Mouse (Mus musculus): ENCODE results near the gene Hoxa2. TPM values are rescaled to one million over a fixed set of nuclear protein-coding genes. Genes with fewer than 3 reads are reported as not detected.

Gene Hoxa2
- polyA plus RNA-seq, 1 experiment from 2014 or later, result 0.98 TPM

GRCm38 (mm10) chr6:52207684-52207976, 43.0 kb upstream of the Hoxa2 start:
- H3K4me2 ChIP-seq, result no peak overlapping the region
- H3K4me1 ChIP-seq (replicated peaks), result peaks cover 26% of the 10 kb centered on the region
- H3K27me3 ChIP-seq (replicated peaks), result peaks cover 98% of the 10 kb centered on the region
- H3K36me3 ChIP-seq, result no peaks in the 10 kb centered on the region
- no peak overlapping the region for H3K9ac ChIP-seq
- H3K4me3 ChIP-seq, result no peak overlapping the region
- no peak overlapping the region for H3K27ac ChIP-seq (ENCODE audit: poor library complexity, severe bottlenecking)
- ATAC-seq (ENCODE audit: insufficient number of reproducible peaks, low FRiP score), result no peak
- no peaks in the 10 kb centered on the region for H3K9me3 ChIP-seq (replicated peaks)

GRCm38 (mm10) chr6:52206882-52207683, 42.5 kb upstream of the Hoxa2 start:
- no peak overlapping the region for H3K4me2 ChIP-seq
- no peak overlapping the region for H3K9ac ChIP-seq
- H3K27me3 ChIP-seq (replicated peaks), result peaks cover 97% of the 10 kb centered on the region
- H3K4me3 ChIP-seq, result no peak overlapping the region
- no peaks in the 10 kb centered on the region for H3K9me3 ChIP-seq (replicated peaks)
- no peak overlapping the region for H3K27ac ChIP-seq (ENCODE audit: poor library complexity, severe bottlenecking)
- no peaks in the 10 kb centered on the region for H3K36me3 ChIP-seq
- ATAC-seq (ENCODE audit: insufficient number of reproducible peaks, low FRiP score), result no peak
- peaks cover 24% of the 10 kb centered on the region for H3K4me1 ChIP-seq (replicated peaks)
- WGBS, result 4% methylated on average over 4 of the region's 4 CpGs

- peaks cover 24% of the 10 kb centered on the region for H3K4me1 ChIP-seq (replicated peaks)
- H3K27ac ChIP-seq (ENCODE audit: poor library complexity, severe bottlenecking), result no peak overlapping the region
- no peak for ATAC-seq (ENCODE audit: insufficient number of reproducible peaks, low FRiP score)
- H3K4me3 ChIP-seq, result no peak overlapping the region
- H3K27me3 ChIP-seq (replicated peaks), result peaks cover 96% of the 10 kb centered on the region
- no peak overlapping the region for H3K9ac ChIP-seq
- H3K4me2 ChIP-seq, result no peak overlapping the region
- no peaks in the 10 kb centered on the region for H3K9me3 ChIP-seq (replicated peaks)
- WGBS, result 2% methylated on average over 55 of the region's 55 CpGs
- H3K36me3 ChIP-seq, result no peaks in the 10 kb centered on the region
Measured at GRCm38 (mm10) chr6:52205638-52206621, 41.3 kb upstream of the Hoxa2 start.

- H3K27ac ChIP-seq (ENCODE audit: poor library complexity, severe bottlenecking), result no peak overlapping the region
- H3K9ac ChIP-seq, result no peak overlapping the region
- H3K4me3 ChIP-seq, result no peak overlapping the region
Measured at GRCm38 (mm10) chr6:52205221-52205620, 40.6 kb upstream of the Hoxa2 start.

GRCm38 (mm10) chr6:52204050-52204752, 39.6 kb upstream of the Hoxa2 start, which contains the start of gene Hoxa5:
Hoxa5 (minus strand) TSS chr6:52204587.
- Histone ChIP-seq H3K9ac (peak within 1 kb of the TSS; percentile 32; the same call in 1 of the 2 replicates), H3K27ac (ENCODE audit: poor library complexity, severe bottlenecking) (no peak within 1 kb of the TSS), H3K9me3 (replicated peaks) (no peaks in the 10 kb centered on the region), H3K4me3 (peak within 1 kb of the TSS; percentile 46), H3K27me3 (replicated peaks) (peaks cover 98% of the 10 kb centered on the region), H3K36me3 (no peaks in the 10 kb centered on the region), H3K4me1 (replicated peaks) (peaks cover 24% of the 10 kb centered on the region), H3K4me2 (peak within 1 kb of the TSS; percentile 66)
- ATAC-seq (ENCODE audit: insufficient number of reproducible peaks, low FRiP score), result no peak
- WGBS, result under 1% methylated on average over 65 of the region's 65 CpGs

More at GRCm38 (mm10) chr6:52205221-52205620, 40.6 kb upstream of the Hoxa2 start:
- Histone ChIP-seq H3K9me3 (replicated peaks) (no peaks in the 10 kb centered on the region), H3K4me1 (replicated peaks) (peaks cover 24% of the 10 kb centered on the region), H3K27me3 (replicated peaks) (peaks cover 97% of the 10 kb centered on the region), H3K36me3 (no peaks in the 10 kb centered on the region), H3K4me2 (no peak overlapping the region)
- no peak for ATAC-seq (ENCODE audit: insufficient number of reproducible peaks, low FRiP score)
- 3% methylated on average over 14 of the region's 14 CpGs for WGBS

- Histone ChIP-seq H3K4me3 (peak overlapping the region; percentile 46), H3K9ac (peak overlapping the region; percentile 32; the same call in 1 of the 2 replicates), H3K4me2 (peak overlapping the region; percentile 66), H3K9me3 (replicated peaks) (no peaks in the 10 kb centered on the region), H3K27me3 (replicated peaks) (peaks cover 96% of the 10 kb centered on the region), H3K4me1 (replicated peaks) (peaks cover 21% of the 10 kb centered on the region), H3K27ac (ENCODE audit: poor library complexity, severe bottlenecking) (no peak overlapping the region), H3K36me3 (no peaks in the 10 kb centered on the region)
- no peak for ATAC-seq (ENCODE audit: insufficient number of reproducible peaks, low FRiP score)
- WGBS, result under 1% methylated on average over 43 of the region's 46 CpGs
Measured at GRCm38 (mm10) chr6:52203371-52204049, 38.9 kb upstream of the Hoxa2 start.

- Histone ChIP-seq H3K9ac (no peak overlapping the region), H3K4me3 (peak overlapping the region; percentile 46), H3K9me3 (replicated peaks) (no peaks in the 10 kb centered on the region), H3K4me1 (replicated peaks) (peaks cover 16% of the 10 kb centered on the region), H3K27ac (ENCODE audit: poor library complexity, severe bottlenecking) (no peak overlapping the region), H3K36me3 (no peaks in the 10 kb centered on the region), H3K4me2 (peak overlapping the region; percentile 66), H3K27me3 (replicated peaks) (peaks cover 96% of the 10 kb centered on the region)
- under 1% methylated on average over 10 of the region's 10 CpGs for WGBS
- no peak for ATAC-seq (ENCODE audit: insufficient number of reproducible peaks, low FRiP score)
Measured at GRCm38 (mm10) chr6:52203121-52203370, 38.4 kb upstream of the Hoxa2 start.

- WGBS, result 3% methylated on average over 22 of the region's 22 CpGs
- no peaks in the 10 kb centered on the region for H3K9me3 ChIP-seq (replicated peaks)
- no peak overlapping the region for H3K9ac ChIP-seq
- H3K36me3 ChIP-seq, result no peaks in the 10 kb centered on the region
- no peak overlapping the region for H3K27ac ChIP-seq (ENCODE audit: poor library complexity, severe bottlenecking)
- peaks cover 16% of the 10 kb centered on the region for H3K4me1 ChIP-seq (replicated peaks)
- no peak overlapping the region for H3K4me2 ChIP-seq
- peaks cover 96% of the 10 kb centered on the region for H3K27me3 ChIP-seq (replicated peaks)
- peak overlapping the region; percentile 46; the same call in 1 of the 2 replicates for H3K4me3 ChIP-seq
- ATAC-seq (ENCODE audit: insufficient number of reproducible peaks, low FRiP score), result no peak
Measured at GRCm38 (mm10) chr6:52202362-52203120, 37.9 kb upstream of the Hoxa2 start.

GRCm38 (mm10) chr6:52201269-52201668, 36.6 kb upstream of the Hoxa2 start:
- Histone ChIP-seq H3K4me2 (no peak overlapping the region), H3K9ac (no peak overlapping the region)
- WGBS, result 29% methylated on average over 1 of the region's 1 CpGs

GRCm38 (mm10) chr6:52200751-52201250, 36.2 kb upstream of the Hoxa2 start:
- no peak overlapping the region for H3K27ac ChIP-seq (ENCODE audit: poor library complexity, severe bottlenecking)
- H3K4me2 ChIP-seq, result no peak overlapping the region
- H3K4me1 ChIP-seq (replicated peaks), result peaks cover 16% of the 10 kb centered on the region
- WGBS, result 17% methylated on average over 10 of the region's 10 CpGs
- H3K4me3 ChIP-seq, result no peak overlapping the region
- peaks cover 95% of the 10 kb centered on the region for H3K27me3 ChIP-seq (replicated peaks)
- ATAC-seq (ENCODE audit: insufficient number of reproducible peaks, low FRiP score), result no peak
- no peaks in the 10 kb centered on the region for H3K9me3 ChIP-seq (replicated peaks)
- H3K36me3 ChIP-seq, result no peaks in the 10 kb centered on the region
- no peak overlapping the region for H3K9ac ChIP-seq

More at GRCm38 (mm10) chr6:52201269-52201668, 36.6 kb upstream of the Hoxa2 start:
- H3K36me3 ChIP-seq, result no peaks in the 10 kb centered on the region
- H3K27ac ChIP-seq (ENCODE audit: poor library complexity, severe bottlenecking), result no peak overlapping the region
- ATAC-seq (ENCODE audit: insufficient number of reproducible peaks, low FRiP score), result no peak
- peaks cover 16% of the 10 kb centered on the region for H3K4me1 ChIP-seq (replicated peaks)
- no peak overlapping the region for H3K4me3 ChIP-seq
- H3K9me3 ChIP-seq (replicated peaks), result no peaks in the 10 kb centered on the region
- H3K27me3 ChIP-seq (replicated peaks), result peaks cover 95% of the 10 kb centered on the region

All from heart, embryonic 12.5 days (tissue).